Mouse (Mus musculus): ENCODE results near the gene Zc3h12b.
A peak's percentile ranks its signal among the peaks of the same experiment; 100 is the strongest.

The Zc3h12b gene

GRCm38 (mm10) chrX:95711227-95712111 lies at the start of gene Zc3h12b:
TSS of gene Zc3h12b (plus strand) at chrX:95711678.
- DNase-seq (ENCODE audit: inconsistent age in 2 of 2, low spot score in 1 of 2): peak; percentile 70 to 85

GRCm38 (mm10) chrX:95682206-95682605 lies 29.3 kb upstream of the Zc3h12b start:
- DNase-seq (ENCODE audit: inconsistent age in 2 of 2, low spot score in 1 of 2): no peak

- peak in 1 of 2 experiments; percentile 31 for DNase-seq (ENCODE audit: inconsistent age in 2 of 2, low spot score in 1 of 2)
These were observed 24.4 kb upstream of the Zc3h12b start for GRCm38 (mm10) chrX:95687119-95687518.

GRCm38 (mm10) chrX:95738253-95738652 lies 26.8 kb downstream of the Zc3h12b start:
- DNase-seq (ENCODE audit: inconsistent age in 2 of 2, low spot score in 1 of 2): peak in 1 of 2 experiments; percentile 33

- no peak for DNase-seq (ENCODE audit: inconsistent age in 2 of 2, low spot score in 1 of 2)
These were observed 84.4 kb downstream of the Zc3h12b start for GRCm38 (mm10) chrX:95795881-95796280.

- DNase-seq (ENCODE audit: inconsistent age in 2 of 2, low spot score in 1 of 2): no peak
These were observed 90.3 kb downstream of the Zc3h12b start for GRCm38 (mm10) chrX:95801790-95802189.

GRCm38 (mm10) chrX:95852806-95853205 lies 141.3 kb downstream of the Zc3h12b start:
- DNase-seq (ENCODE audit: inconsistent age in 2 of 2, low spot score in 1 of 2): no peak

GRCm38 (mm10) chrX:95881111-95881510 lies 169.6 kb downstream of the Zc3h12b start:
- peak in 1 of 2 experiments; percentile 6 for DNase-seq (ENCODE audit: inconsistent age in 2 of 2, low spot score in 1 of 2)

- no peak for DNase-seq (ENCODE audit: inconsistent age in 2 of 2, low spot score in 1 of 2)
These were observed 191.2 kb downstream of the Zc3h12b start for GRCm38 (mm10) chrX:95902716-95903115.

- DNase-seq (ENCODE audit: inconsistent age in 2 of 2, low spot score in 1 of 2): no peak
These were observed 224.0 kb downstream of the Zc3h12b start for GRCm38 (mm10) chrX:95935481-95935880.

- no peak for DNase-seq (ENCODE audit: inconsistent age in 2 of 2, low spot score in 1 of 2)
These were observed 234.0 kb downstream of the Zc3h12b start for GRCm38 (mm10) chrX:95945496-95945895.

- DNase-seq (ENCODE audit: inconsistent age in 2 of 2, low spot score in 1 of 2): peak in 1 of 2 experiments; percentile 38
These were observed 236.7 kb downstream of the Zc3h12b start for GRCm38 (mm10) chrX:95948135-95948534.

GRCm38 (mm10) chrX:95950776-95951175 lies 239.3 kb downstream of the Zc3h12b start:
- DNase-seq (ENCODE audit: inconsistent age in 2 of 2, low spot score in 1 of 2): peak in 1 of 2 experiments; percentile 69

- DNase-seq (ENCODE audit: inconsistent age in 2 of 2, low spot score in 1 of 2): peak; percentile 93 to 96
These were observed 245.2 kb downstream of the Zc3h12b start, which contains the start of gene Las1l for GRCm38 (mm10) chrX:95956497-95957293. TSS of gene Las1l (minus strand) at chrX:95956962.

GRCm38 (mm10) chrX:95957461-95957860 lies 246.0 kb downstream of the Zc3h12b start:
- peak in 1 of 2 experiments; percentile 57 for DNase-seq (ENCODE audit: inconsistent age in 2 of 2, low spot score in 1 of 2)

- DNase-seq (ENCODE audit: inconsistent age in 2 of 2, low spot score in 1 of 2): peak in 1 of 2 experiments; percentile 33
These were observed 251.9 kb downstream of the Zc3h12b start for GRCm38 (mm10) chrX:95963366-95963765.

GRCm38 (mm10) chrX:95965036-95965435 lies 253.6 kb downstream of the Zc3h12b start:
- peak in 1 of 2 experiments; percentile 62 for DNase-seq (ENCODE audit: inconsistent age in 2 of 2, low spot score in 1 of 2)

- DNase-seq (ENCODE audit: inconsistent age in 2 of 2, low spot score in 1 of 2): peak in 1 of 2 experiments; percentile 50
These were observed 256.5 kb downstream of the Zc3h12b start for GRCm38 (mm10) chrX:95967847-95968593.

- peak; percentile 89 to 91 for DNase-seq (ENCODE audit: inconsistent age in 2 of 2, low spot score in 1 of 2)
These were observed 257.1 kb downstream of the Zc3h12b start for GRCm38 (mm10) chrX:95968594-95968965.

- no peak for DNase-seq (ENCODE audit: inconsistent age in 2 of 2, low spot score in 1 of 2)
These were observed 257.6 kb downstream of the Zc3h12b start for GRCm38 (mm10) chrX:95969116-95969515.

- no peak for DNase-seq (ENCODE audit: inconsistent age in 2 of 2, low spot score in 1 of 2)
These were observed 258.5 kb downstream of the Zc3h12b start for GRCm38 (mm10) chrX:95969936-95970335.
